Mouse (Mus musculus) ES-Bruce4 (cell line): ENCODE measurements around the gene Atl2. TPM values are rescaled to one million over a fixed set of nuclear protein-coding genes. Genes with fewer than 3 reads are reported as not detected.

ENCODE experiments used
- H3K27ac ChIP-seq: 2 replicates; pipeline ENCODE4 v1.5.1; 2012; ENCODE audit warnings: low read length, inconsistent platforms; ENCODE audit not compliant: insufficient read depth
- H3K27me3 ChIP-seq: 2 replicates; pipeline ENCODE4 v1.6.1; 2012; ENCODE audit warnings: mild to moderate bottlenecking, low read length, inconsistent platforms; ENCODE audit not compliant: control insufficient read depth, poor library complexity, insufficient read depth, severe bottlenecking
- H3K36me3 ChIP-seq: 2 replicates; pipeline ENCODE4 v1.6.1; 2012; ENCODE audit warnings: inconsistent platforms, mild to moderate bottlenecking, low read length, moderate library complexity; ENCODE audit not compliant: control insufficient read depth, poor library complexity, insufficient read depth, severe bottlenecking
- H3K4me1 ChIP-seq: one replicate; pipeline ENCODE4 v1.8.1; 2011; ENCODE audit warnings: low read length; ENCODE audit not compliant: control insufficient read depth, insufficient read depth
- H3K4me3 ChIP-seq: 2 replicates; pipeline ENCODE4 v1.5.1; 2011; ENCODE audit warnings: low read depth, mild to moderate bottlenecking, low read length
- H3K9ac ChIP-seq: 2 replicates; pipeline ENCODE4 v1.6.1; 2012; ENCODE audit warnings: low read depth, mild to moderate bottlenecking, inconsistent platforms; ENCODE audit not compliant: poor library complexity, severe bottlenecking
- H3K9me3 ChIP-seq: replicated peaks from 2 replicates; pipeline ENCODE4 v1.6.1; 2012; ENCODE audit warnings: mild to moderate bottlenecking, low read length, inconsistent platforms; ENCODE audit not compliant: control insufficient read depth, poor library complexity, insufficient read depth, severe bottlenecking
- CTCF ChIP-seq: IDR thresholded peaks from one replicate; pipeline ENCODE4 v1.8.1; 2011; ENCODE audit warnings: low read depth, low read length
- EP300 ChIP-seq: IDR thresholded peaks from 2 replicates; pipeline ENCODE4 v1.6.1; 2011; ENCODE audit warnings: low read depth, low read length; ENCODE audit not compliant: insufficient read depth
- POLR2A ChIP-seq: IDR thresholded peaks from one replicate; pipeline ENCODE4 v1.8.1; 2011; ENCODE audit warnings: low read length; ENCODE audit not compliant: insufficient read depth
- polyA plus RNA-seq: library from polyadenylated mRNA; stranded (reverse); fragments of >200 nt; gene quantifications from 2 replicates; pipeline ENCODE4 v1.2.4, GENCODE M21; 2011; ENCODE audit warnings: low read depth; ENCODE audit not compliant: missing spikeins, insufficient read depth, insufficient read length

Gene Atl2
- polyA plus RNA-seq, 1 experiment, result 91.1 TPM

DNA sequence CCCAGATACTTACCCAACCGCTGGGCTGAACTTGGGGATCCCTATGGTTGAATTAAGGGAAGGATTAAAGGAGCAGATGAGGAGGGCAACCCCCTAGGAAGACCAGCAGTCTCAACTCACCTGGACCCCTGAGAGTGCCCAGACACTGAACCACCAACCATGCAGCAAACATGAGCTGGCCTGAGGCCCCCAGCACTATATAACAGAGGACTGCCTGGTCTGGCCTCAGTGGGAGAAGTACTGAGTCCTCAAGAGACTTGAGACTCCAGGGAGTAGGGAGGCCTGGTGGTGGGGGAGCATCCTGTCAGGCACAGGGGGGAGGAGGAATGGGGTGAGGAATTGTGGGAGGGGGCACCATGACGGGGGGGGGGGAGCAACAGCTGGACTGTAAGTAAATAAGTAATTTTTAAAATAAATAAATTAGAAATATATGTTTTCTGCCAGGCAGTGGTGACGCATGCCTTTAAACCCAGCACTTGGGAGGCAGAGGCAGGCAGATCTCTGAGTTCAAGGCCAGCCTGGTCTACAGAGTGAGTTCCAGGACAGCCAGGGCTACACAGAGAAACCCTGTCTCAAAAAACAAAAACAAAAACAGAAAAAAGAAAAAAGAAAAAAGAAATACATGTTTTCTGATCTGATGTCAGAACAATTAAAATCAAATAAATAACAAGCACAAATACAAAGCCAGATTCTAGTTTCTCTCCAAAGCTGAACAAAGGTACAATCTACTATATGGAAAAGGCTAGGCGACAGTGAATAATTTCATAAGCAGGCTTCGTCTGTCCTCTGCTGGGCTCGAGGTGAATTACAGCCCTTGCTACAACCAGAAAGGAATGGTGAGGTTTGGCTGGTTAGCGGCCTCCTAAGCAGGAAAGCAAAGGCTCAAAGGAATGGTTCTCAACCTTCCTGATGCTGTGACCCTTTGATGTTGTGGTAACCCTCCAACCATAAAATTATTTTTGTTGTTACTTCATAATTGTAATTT lies 55.4 kb downstream of the Atl2 start:
- Histone ChIP-seq H3K27ac (no peak overlapping the region), H3K9ac (no peak overlapping the region), H3K36me3 (no peaks in the 10 kb centered on the region), H3K4me3 (no peak overlapping the region), H3K9me3 (no peaks in the 10 kb centered on the region), H3K27me3 (no peaks in the 10 kb centered on the region), H3K4me1 (no peaks in the 10 kb centered on the region)
- TF ChIP-seq CTCF (peak; percentile 41), EP300 (no peak)

DNA sequence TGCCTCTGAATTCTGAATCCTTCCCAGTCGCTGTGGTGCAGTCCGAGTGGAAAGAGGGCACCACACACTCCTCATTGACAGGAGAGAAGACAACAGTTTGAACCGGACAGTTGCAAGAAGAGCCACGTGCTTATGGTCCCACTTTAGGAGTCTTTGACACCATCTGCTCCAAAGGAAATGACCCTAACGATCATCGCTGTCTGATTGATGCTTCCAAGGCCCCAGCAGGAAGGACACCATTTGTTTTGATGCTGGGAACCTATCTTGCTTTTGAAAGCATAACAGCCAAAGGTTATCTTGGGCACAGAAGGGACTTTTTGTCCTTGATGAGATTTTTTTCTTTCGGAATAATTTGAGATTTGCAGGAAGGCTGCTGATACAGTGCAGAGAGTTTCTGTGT lies 58.9 kb downstream of the Atl2 start:
- Histone ChIP-seq H3K9ac (no peak overlapping the region), H3K9me3 (no peaks in the 10 kb centered on the region), H3K36me3 (no peaks in the 10 kb centered on the region), H3K4me3 (no peak overlapping the region), H3K27me3 (no peaks in the 10 kb centered on the region), H3K27ac (no peak overlapping the region), H3K4me1 (no peaks in the 10 kb centered on the region)
- no peak for TF ChIP-seq CTCF
- no peak for TF ChIP-seq POLR2A
- TF ChIP-seq EP300, result no peak

DNA sequence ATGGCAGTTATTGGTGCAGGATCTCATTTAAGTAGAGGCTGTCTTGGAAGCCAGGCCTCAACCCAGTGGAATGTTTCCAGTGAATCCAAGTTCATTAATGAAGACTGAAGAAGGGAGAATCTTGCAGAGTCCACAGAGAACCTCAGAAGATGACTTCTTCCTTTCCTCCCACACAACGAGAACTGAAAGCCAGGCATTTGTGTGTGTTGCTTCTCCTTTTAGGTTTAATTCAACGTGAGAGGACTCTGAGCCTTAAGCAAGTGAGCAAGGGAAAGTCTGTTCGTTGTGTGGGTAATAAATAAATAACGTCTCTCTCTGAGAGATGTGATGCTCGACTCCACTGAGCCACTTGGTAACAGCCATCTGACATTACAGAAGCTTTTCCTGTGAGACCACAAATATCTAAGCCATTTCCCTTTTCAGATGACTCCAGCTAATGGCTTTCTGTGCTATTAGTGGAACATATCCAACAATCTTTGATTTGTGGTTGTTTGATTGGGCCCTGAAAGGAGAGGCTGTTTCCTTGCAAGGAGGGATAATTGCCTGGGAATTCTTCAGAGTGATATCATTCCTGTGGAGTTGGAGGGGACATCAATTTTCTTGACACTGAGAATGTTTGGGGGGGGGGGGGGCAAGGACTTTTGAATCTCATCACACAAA lies 60.1 kb downstream of the Atl2 start:
- H3K9ac ChIP-seq, result no peak overlapping the region
- no peaks in the 10 kb centered on the region for H3K4me1 ChIP-seq
- no peak overlapping the region for H3K27ac ChIP-seq
- TF ChIP-seq CTCF, result no peak
- H3K9me3 ChIP-seq, result no peaks in the 10 kb centered on the region
- no peak overlapping the region for H3K4me3 ChIP-seq
- H3K36me3 ChIP-seq, result no peaks in the 10 kb centered on the region
- H3K27me3 ChIP-seq, result no peaks in the 10 kb centered on the region

DNA sequence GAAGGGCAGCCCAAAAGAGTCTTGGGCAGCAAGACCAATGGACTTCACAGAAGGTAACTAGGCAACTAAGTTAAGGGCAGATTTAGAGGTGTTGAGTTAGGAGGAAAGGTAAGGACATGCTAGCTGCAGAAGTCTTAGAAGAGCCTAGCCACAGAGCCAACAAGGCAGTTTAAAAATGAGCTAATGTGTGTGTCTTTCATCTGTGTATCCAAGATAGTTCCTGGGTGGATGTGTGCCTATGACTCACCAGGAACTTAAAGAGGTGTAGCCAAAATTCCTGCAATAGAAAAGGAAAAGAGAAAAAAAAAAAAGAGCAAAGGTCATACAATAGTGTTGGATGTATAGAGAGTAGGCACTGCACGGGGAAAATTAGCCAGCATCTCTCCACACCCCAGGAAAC lies 63.6 kb downstream of the Atl2 start:
- H3K27me3 ChIP-seq, result no peaks in the 10 kb centered on the region
- H3K36me3 ChIP-seq, result no peaks in the 10 kb centered on the region
- no peaks in the 10 kb centered on the region for H3K9me3 ChIP-seq
- H3K4me3 ChIP-seq, result no peak overlapping the region
- no peak overlapping the region for H3K9ac ChIP-seq
- no peaks in the 10 kb centered on the region for H3K4me1 ChIP-seq
- H3K27ac ChIP-seq, result no peak overlapping the region
- no peak for TF ChIP-seq POLR2A
- TF ChIP-seq CTCF, result no peak
- TF ChIP-seq EP300, result no peak

DNA sequence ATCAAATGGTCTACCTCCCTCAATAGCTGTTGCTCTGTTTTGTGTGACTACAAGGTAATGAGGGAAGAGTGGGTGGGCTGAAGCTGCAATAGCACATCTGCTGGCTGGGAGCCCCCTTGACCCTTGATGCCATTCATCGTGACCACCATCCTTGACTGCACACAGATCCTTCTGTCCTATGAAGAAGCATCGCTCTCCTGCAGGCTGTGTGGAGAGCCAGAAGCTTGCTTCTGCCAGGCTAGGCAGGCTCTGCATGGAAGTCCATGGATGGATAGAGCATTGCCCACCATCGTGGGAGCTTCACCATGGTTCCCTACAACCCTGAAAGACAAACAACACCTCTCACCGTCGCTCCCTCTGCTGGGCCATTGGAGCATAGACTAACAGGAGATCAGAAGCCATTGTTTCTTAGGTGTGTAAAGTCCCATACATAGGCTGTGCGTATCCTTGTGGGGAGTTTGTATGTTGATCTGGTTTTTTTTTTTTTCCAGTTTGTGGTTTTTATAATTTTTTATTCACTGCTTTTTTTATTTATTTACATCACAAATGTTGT lies 69.4 kb downstream of the Atl2 start:
- Histone ChIP-seq H3K27me3 (no peaks in the 10 kb centered on the region), H3K27ac (no peak overlapping the region), H3K9ac (no peak overlapping the region), H3K36me3 (no peaks in the 10 kb centered on the region), H3K4me3 (no peak overlapping the region), H3K9me3 (no peaks in the 10 kb centered on the region), H3K4me1 (no peaks in the 10 kb centered on the region)
- TF ChIP-seq CTCF, result peak; percentile 9
- no peak for TF ChIP-seq POLR2A

DNA sequence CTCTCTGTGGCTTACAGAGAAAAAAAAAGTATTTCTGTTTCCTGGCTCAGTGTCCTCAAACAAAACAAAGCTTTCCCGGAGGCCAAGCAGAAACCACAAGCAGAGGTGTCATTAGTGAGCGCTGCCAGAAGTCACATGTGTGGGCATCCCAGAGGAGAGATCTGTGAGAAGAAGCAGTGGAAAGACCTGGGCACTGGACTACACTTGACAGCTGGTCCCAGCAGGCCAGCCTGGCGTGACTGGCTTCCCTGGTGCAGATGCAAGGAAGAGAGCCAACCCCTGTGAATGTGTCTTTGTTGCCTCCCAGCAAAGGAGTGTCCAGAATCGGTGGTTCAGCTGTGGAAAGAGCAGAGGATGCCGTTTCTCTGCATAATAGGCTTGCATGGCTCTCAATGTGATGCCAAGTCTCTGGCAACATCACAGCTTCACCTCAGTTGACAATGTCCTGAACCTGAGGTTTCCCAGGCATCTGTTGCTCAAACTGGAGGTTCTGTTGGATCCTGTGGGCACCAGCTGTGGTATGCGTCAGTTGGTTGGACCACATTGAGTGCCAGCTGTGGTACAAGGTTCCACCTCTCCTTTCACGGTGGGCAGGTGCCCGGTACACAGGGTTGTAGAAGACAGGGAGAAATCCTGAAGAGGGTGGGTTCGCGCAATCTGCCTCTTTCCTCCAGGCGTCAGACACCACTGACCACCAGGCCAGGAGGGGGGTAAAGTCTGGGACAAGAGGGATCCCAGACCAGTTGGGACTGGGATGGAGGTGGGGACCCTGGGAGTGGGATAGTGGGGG lies 70.5 kb downstream of the Atl2 start:
- H3K9me3 ChIP-seq, result no peaks in the 10 kb centered on the region
- TF ChIP-seq CTCF, result no peak
- no peak for TF ChIP-seq EP300
- no peak for TF ChIP-seq POLR2A
- no peak overlapping the region for H3K9ac ChIP-seq
- no peak overlapping the region for H3K4me3 ChIP-seq
- no peak overlapping the region for H3K27ac ChIP-seq
- no peaks in the 10 kb centered on the region for H3K4me1 ChIP-seq
- H3K27me3 ChIP-seq, result no peaks in the 10 kb centered on the region
- H3K36me3 ChIP-seq, result no peaks in the 10 kb centered on the region
